Mouse (Mus musculus) MEL (cell line): ENCODE measurements around the gene Olfr1306. TPM values are rescaled to one million over a fixed set of nuclear protein-coding genes. Genes with fewer than 3 reads are reported as not detected.

ENCODE experiments used
- DNase-seq: peaks from one replicate; pipeline ENCODE4 v3.0.0; 2011; ENCODE audit warnings: low read depth, low spot score
- H3K27ac ChIP-seq: 2 replicates; pipeline ENCODE4 v1.5.1; 2012; ENCODE audit warnings: low read depth, mild to moderate bottlenecking, control low read depth, low read length, moderate library complexity; ENCODE audit not compliant: control insufficient read depth
- H3K27me3 ChIP-seq, 2 experiments: fragments of 150-350 bp in 1 of 2; sonication (generic) in 1 of 2; 2 replicates each; pipeline ENCODE4 v1.6.1; 2012; ENCODE audit warnings: low read length in 2 of 2, mild to moderate bottlenecking in 2 of 2, improper control_type of control experiment in 1 of 2, moderate library complexity in 1 of 2; ENCODE audit not compliant: insufficient read depth in 2 of 2, control insufficient read depth in 1 of 2
- H3K36me3 ChIP-seq, 2 experiments: 2 replicates each; pipeline ENCODE4 v1.6.1; 2012 to 2014; ENCODE audit warnings: low read length in 2 of 2, improper control_type of control experiment in 1 of 2, inconsistent platforms in 1 of 2, mild to moderate bottlenecking in 1 of 2; ENCODE audit not compliant: insufficient read depth in 2 of 2, control insufficient read depth in 1 of 2
- H3K4me1 ChIP-seq, 2 experiments: fragments of 150-350 bp in 1 of 2; sonication (generic) in 1 of 2; 2 replicates each; pipeline ENCODE4 v1.6.1; 2012; ENCODE audit warnings: low read length in 2 of 2, improper control_type of control experiment in 1 of 2, mild to moderate bottlenecking in 1 of 2; ENCODE audit not compliant: insufficient read depth in 2 of 2, control insufficient read depth in 1 of 2
- H3K4me3 ChIP-seq, 2 experiments: fragments of 150-350 bp in 1 of 2; sonication (generic) in 1 of 2; 2 replicates each; pipeline ENCODE4 v1.5.1; 2012; ENCODE audit warnings: low read depth in 2 of 2, low read length in 2 of 2, mild to moderate bottlenecking in 2 of 2, moderate library complexity in 2 of 2, control low read depth in 1 of 2, improper control_type of control experiment in 1 of 2; ENCODE audit not compliant: control insufficient read depth in 1 of 2, insufficient read depth in 1 of 2
- H3K79me2 ChIP-seq: 2 replicates; pipeline ENCODE4 v1.6.1; 2012; ENCODE audit warnings: mild to moderate bottlenecking, low read length, moderate library complexity; ENCODE audit not compliant: control insufficient read depth, poor library complexity, insufficient read depth
- H3K9ac ChIP-seq: 2 replicates; pipeline ENCODE4 v1.6.1; 2012; ENCODE audit warnings: low read depth, mild to moderate bottlenecking, control low read depth, low read length, moderate library complexity; ENCODE audit not compliant: control insufficient read depth, poor library complexity, severe bottlenecking
- H3K9me3 ChIP-seq: fragments of 150-350 bp; sonication (generic); replicated peaks from 2 replicates; pipeline ENCODE4 v1.6.1; 2012; ENCODE audit warnings: mild to moderate bottlenecking, low read length, improper control_type of control experiment, moderate library complexity; ENCODE audit not compliant: insufficient read depth
- CHD1 ChIP-seq: IDR thresholded peaks from 2 replicates; pipeline ENCODE4 v1.6.1; 2012; ENCODE audit warnings: low read depth, mild to moderate bottlenecking, inconsistent platforms, low read length, improper control_type of control experiment
- CTCF ChIP-seq, 3 experiments: IDR thresholded peaks in 2 of 3; conservative IDR thresholded peaks in 1 of 3; 2 replicates each; pipeline ENCODE4 v1.5.1; 2011 to 2012; ENCODE audit warnings: low read length in 3 of 3, low read depth in 2 of 3, mild to moderate bottlenecking in 2 of 3, improper control_type of control experiment in 1 of 3, inconsistent platforms in 1 of 3, mixed read lengths in 1 of 3, moderate library complexity in 1 of 3; ENCODE audit not compliant: control insufficient read depth in 1 of 3, insufficient read depth in 1 of 3, poor library complexity in 1 of 3, severe bottlenecking in 1 of 3
- E2F4 ChIP-seq: IDR thresholded peaks from 2 replicates; pipeline ENCODE4 v1.6.1; 2011; ENCODE audit warnings: low read depth, low read length, improper control_type of control experiment, borderline replicate concordance
- EP300 ChIP-seq, 2 experiments: IDR thresholded peaks; 2 replicates each; pipeline ENCODE4 v1.6.1; 2011; ENCODE audit warnings: improper control_type of control experiment in 2 of 2, low read length in 2 of 2, low read depth in 1 of 2, mild to moderate bottlenecking in 1 of 2
- ETS1 ChIP-seq: IDR thresholded peaks from 2 replicates; pipeline ENCODE4 v1.6.1; 2012; ENCODE audit warnings: low read depth, mild to moderate bottlenecking, inconsistent platforms, low read length, improper control_type of control experiment, moderate library complexity
- JUND ChIP-seq: IDR thresholded peaks from 2 replicates; pipeline ENCODE4 v1.6.1; 2011; ENCODE audit warnings: low read depth, mild to moderate bottlenecking, improper control_type of control experiment, low read length
- MAFK ChIP-seq: IDR thresholded peaks from 2 replicates; pipeline ENCODE4 v1.6.1; 2011; ENCODE audit warnings: low read depth, mild to moderate bottlenecking, low read length, improper control_type of control experiment, borderline replicate concordance
- MAX ChIP-seq: IDR thresholded peaks from 2 replicates; pipeline ENCODE4 v1.6.1; 2011; ENCODE audit warnings: low read length, improper control_type of control experiment
- MXI1 ChIP-seq: IDR thresholded peaks from 2 replicates; pipeline ENCODE4 v1.6.1; 2011; ENCODE audit warnings: mild to moderate bottlenecking, low read depth, low read length, improper control_type of control experiment
- NELFE ChIP-seq: IDR thresholded peaks from 2 replicates; pipeline ENCODE4 v1.6.1; 2011; ENCODE audit warnings: low read depth, low read length, improper control_type of control experiment
- POLR2AphosphoS5 ChIP-seq: IDR thresholded peaks from 2 replicates; pipeline ENCODE4 v1.6.1; 2012; ENCODE audit warnings: low read depth, borderline replicate concordance, mild to moderate bottlenecking, inconsistent platforms, low read length, moderate library complexity, mixed read lengths
- RAD21 ChIP-seq: IDR thresholded peaks from 2 replicates; pipeline ENCODE4 v1.6.1; 2011; ENCODE audit warnings: mild to moderate bottlenecking, low read depth, low read length, improper control_type of control experiment
- RCOR1 ChIP-seq: IDR thresholded peaks from 2 replicates; pipeline ENCODE4 v1.6.1; 2012; ENCODE audit warnings: low read depth, mild to moderate bottlenecking, inconsistent platforms, low read length, improper control_type of control experiment
- UBTF ChIP-seq: IDR thresholded peaks from 2 replicates; pipeline ENCODE4 v1.6.1; 2012; ENCODE audit warnings: low read depth, mild to moderate bottlenecking, inconsistent platforms, low read length, improper control_type of control experiment, moderate library complexity, borderline replicate concordance; ENCODE audit not compliant: insufficient read depth
- USF2 ChIP-seq, 2 experiments: IDR thresholded peaks; 2 replicates each; pipeline ENCODE4 v1.6.1; 2011 to 2012; ENCODE audit warnings: improper control_type of control experiment in 2 of 2, low read length in 2 of 2, borderline replicate concordance in 1 of 2, inconsistent platforms in 1 of 2, low read depth in 1 of 2, mild to moderate bottlenecking in 1 of 2; ENCODE audit not compliant: insufficient read depth in 1 of 2
- ZKSCAN1 ChIP-seq: IDR thresholded peaks from 2 replicates; pipeline ENCODE4 v1.6.1; 2012; ENCODE audit warnings: low read depth, mild to moderate bottlenecking, inconsistent platforms, low read length, improper control_type of control experiment, moderate library complexity
- ZMIZ1 ChIP-seq: IDR thresholded peaks from 2 replicates; pipeline ENCODE4 v1.6.1; 2012; ENCODE audit warnings: low read depth, mild to moderate bottlenecking, inconsistent platforms, low read length, improper control_type of control experiment, moderate library complexity
- polyA plus RNA-seq, 2 experiments: library from polyadenylated mRNA; stranded (reverse) in 1 of 2; unstranded in 1 of 2; fragments of >175 nt in 1 of 2; fragments of >200 nt in 1 of 2; gene quantifications; 2 replicates each; pipeline versions ENCODE4 v1.2.1 to v1.2.4; 2012; ENCODE audit warnings: low replicate concordance in 2 of 2, low read depth in 1 of 2; ENCODE audit not compliant: insufficient read length in 2 of 2, insufficient read depth in 1 of 2, missing spikeins in 1 of 2
- total RNA-seq: library from RNA; depleted of rRNA; stranded (reverse); fragments of 300-350 nt; gene quantifications from 2 replicates; pipeline ENCODE4 v1.2.3, GENCODE M21; 2012; rRNA removed

Olfr1306 gene
- not detected in 2 replicates for total RNA-seq
- not detected for polyA plus RNA-seq

GRCm38 (mm10) chr2:111916171-111916570 is at the start of gene Olfr1306:
TSS of gene Olfr1306 (minus strand) at chr2:111916271.
- DNase-seq = no peak
- H3K27me3 ChIP-seq = no peaks in the 10 kb centered on the region
- H3K9ac ChIP-seq = no peak within 1 kb of the TSS
- H3K9me3 ChIP-seq = no peaks in the 10 kb centered on the region
- H3K4me1 ChIP-seq = no peaks in the 10 kb centered on the region
- H3K4me3 ChIP-seq = no peak within 1 kb of the TSS
- no peaks in the 10 kb centered on the region for H3K79me2 ChIP-seq
- no peak within 1 kb of the TSS for H3K27ac ChIP-seq
- H3K36me3 ChIP-seq = no peaks in the 10 kb centered on the region
- no peak for TF ChIP-seq CHD1
- TF ChIP-seq CTCF (IDR thresholded peaks at IDR 0.05 in 2 of 3, conservative IDR thresholded peaks at IDR 0.05 in 1 of 3; ENCODE audit: control insufficient read depth in 1 of 3, insufficient read depth in 1 of 3, low read depth in 2 of 3, low read length in 3 of 3, poor library complexity in 1 of 3, severe bottlenecking in 1 of 3) = no peak
- no peak for TF ChIP-seq NELFE
- TF ChIP-seq POLR2AphosphoS5 = no peak
- TF ChIP-seq USF2 (IDR thresholded peaks at IDR 0.05; ENCODE audit: borderline replicate concordance in 1 of 2, insufficient read depth in 1 of 2, low read depth in 1 of 2, low read length in 2 of 2) = no peak
- TF ChIP-seq UBTF = no peak

- Histone ChIP-seq H3K79me2 (no peaks in the 10 kb centered on the region), H3K9me3 (no peaks in the 10 kb centered on the region), H3K27ac (no peak within 1 kb of the TSS), H3K4me1 (no peaks in the 10 kb centered on the region), H3K27me3 (no peaks in the 10 kb centered on the region), H3K36me3 (no peaks in the 10 kb centered on the region), H3K9ac (no peak within 1 kb of the TSS), H3K4me3 (no peak within 1 kb of the TSS)
- DNase-seq = no peak
- TF ChIP-seq ZMIZ1 (no peak), MXI1 (no peak), MAX (no peak), E2F4 (no peak), RCOR1 (no peak), ZKSCAN1 (no peak), ETS1 (no peak), CTCF (IDR thresholded peaks at IDR 0.05 in 2 of 3, conservative IDR thresholded peaks at IDR 0.05 in 1 of 3; ENCODE audit: control insufficient read depth in 1 of 3, insufficient read depth in 1 of 3, low read depth in 2 of 3, low read length in 3 of 3, poor library complexity in 1 of 3, severe bottlenecking in 1 of 3) (no peak), EP300 (IDR thresholded peaks at IDR 0.05; ENCODE audit: low read depth in 1 of 2, low read length in 2 of 2) (no peak), MAFK (no peak), RAD21 (no peak), JUND (no peak)
Measured at GRCm38 (mm10) chr2:111964844-111965243, 48.8 kb upstream of the Olfr1306 start, which contains the start of gene Olfr1308. TSS of gene Olfr1308 (minus strand) at chr2:111964944.
